Mouse (Mus musculus) WW6 (cell line): ENCODE data around the gene Gtf2f1.
"Not testable (repeated sequence)": the region's sequence is repeated elsewhere in the genome, so short reads cannot be mapped to it uniquely, and the experiment has no call there.

Source experiments
- DNase-seq: peaks from one replicate; pipeline ENCODE4 v3.0.0-alpha.2; 2013; ENCODE audit warnings: low read depth, low spot score

Gtf2f1 gene

GRCm38 (mm10) chr17:57011236-57012141 is at the start of gene Gtf2f1, which contains the start of gene Gm17949:
TSS of gene Gtf2f1 (minus strand) at chr17:57011288.
TSS of gene Gm17949 (plus strand) at chr17:57011469.
- DNase-seq: peak; percentile 98

GRCm38 (mm10) chr17:57060231-57060801 is 49.2 kb upstream of the Gtf2f1 start:
- peak; percentile 94 for DNase-seq

- no peak for DNase-seq
Observed at GRCm38 (mm10) chr17:57059486-57059977, 48.4 kb upstream of the Gtf2f1 start, which contains the start of gene Slc25a23. TSS of gene Slc25a23 (minus strand) at chr17:57059863.

DNA sequence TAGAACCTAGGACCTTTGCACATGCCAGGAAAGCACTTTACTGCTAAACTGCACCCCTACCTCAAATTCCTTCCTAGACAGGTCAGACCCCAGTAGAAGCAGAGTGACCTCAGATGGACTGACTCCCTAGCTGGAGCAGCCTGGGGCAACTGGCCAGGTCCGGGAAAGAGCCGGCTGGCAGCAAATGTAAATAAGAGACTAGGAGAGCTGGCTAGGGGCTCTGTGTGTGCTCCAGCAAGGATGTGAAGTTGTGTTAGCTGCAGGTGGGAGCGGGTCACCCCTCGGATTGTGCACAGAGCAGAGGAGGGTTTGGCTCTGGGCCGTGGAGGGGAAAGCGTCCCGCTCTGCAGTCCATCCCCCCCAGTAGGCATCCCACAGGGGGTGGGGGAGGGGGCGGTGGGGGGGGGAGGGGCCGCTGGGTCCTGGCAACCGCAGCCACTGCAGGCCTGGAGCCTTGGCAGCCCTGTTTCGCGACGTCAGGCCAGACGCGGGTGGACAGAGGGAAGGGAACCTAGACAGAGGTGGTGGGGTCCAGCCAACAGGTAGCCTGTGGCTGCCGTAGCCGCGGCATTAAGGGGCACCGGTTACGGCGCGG is 47.9 kb upstream of the Gtf2f1 start, which contains the start of gene Crb3:
Gene Crb3 (plus strand): TSS at position 215 of the 595 bp plus-strand sequence.
- DNase-seq: no peak

GRCm38 (mm10) chr17:57056246-57056645 is 45.2 kb upstream of the Gtf2f1 start:
- no peak for DNase-seq

DNA sequence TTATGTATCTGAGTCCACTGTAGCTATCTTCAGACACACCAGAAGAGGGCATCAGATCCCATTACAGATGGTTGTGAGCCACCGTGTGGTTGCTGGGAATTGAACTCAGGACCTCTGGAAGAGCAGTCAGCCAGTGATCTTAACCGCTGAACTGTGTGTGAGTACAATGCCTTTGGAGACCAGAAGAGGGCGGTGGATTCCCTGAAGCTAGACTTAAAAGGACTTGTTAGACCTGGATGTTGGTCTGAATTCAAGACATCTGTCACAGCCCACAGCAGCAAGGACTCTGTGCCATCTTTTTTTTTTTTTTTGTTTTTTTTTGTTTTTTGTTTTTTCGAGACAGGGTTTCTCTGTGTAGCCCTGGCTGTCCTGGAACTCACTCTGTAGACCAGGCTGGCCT is 40.6 kb upstream of the Gtf2f1 start:
- not testable (repeated sequence) for DNase-seq

GRCm38 (mm10) chr17:57048816-57049215 is 37.7 kb upstream of the Gtf2f1 start:
- no peak for DNase-seq

DNA sequence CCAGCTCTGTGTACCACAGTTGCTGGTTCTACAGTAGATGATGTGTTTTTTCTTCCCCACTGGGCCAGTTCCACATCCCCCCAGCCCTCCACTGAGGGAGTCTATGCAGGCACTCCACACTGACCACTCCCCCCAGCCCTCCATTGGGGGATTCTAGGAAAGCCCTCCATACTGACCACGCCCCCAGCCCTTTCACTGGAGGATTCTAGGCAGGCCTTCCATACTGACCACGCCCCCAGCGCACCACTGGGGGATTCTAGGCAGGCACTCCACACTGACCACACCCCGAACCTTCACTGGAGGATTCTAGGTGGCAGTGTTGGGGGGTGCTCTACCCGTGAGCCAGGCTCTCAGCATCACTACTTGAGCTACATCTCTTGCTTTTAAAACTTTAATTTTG is 36.3 kb upstream of the Gtf2f1 start:
- DNase-seq: peak; percentile 87

GRCm38 (mm10) chr17:57041554-57041953 is 30.5 kb upstream of the Gtf2f1 start, which contains the start of gene Slc25a41:
TSS of gene Slc25a41 (minus strand) at chr17:57041654.
- DNase-seq: no peak

- peak; percentile 45 for DNase-seq
Observed at GRCm38 (mm10) chr17:57038978-57039377, 27.9 kb upstream of the Gtf2f1 start.

- DNase-seq: no peak
Observed at GRCm38 (mm10) chr17:57032854-57033253, 21.8 kb upstream of the Gtf2f1 start.

GRCm38 (mm10) chr17:57031661-57032420 is 20.8 kb upstream of the Gtf2f1 start:
- peak; percentile 100 for DNase-seq

GRCm38 (mm10) chr17:57030931-57031660 is 20.0 kb upstream of the Gtf2f1 start, which contains the start of gene Khsrp:
TSS of gene Khsrp (minus strand) at chr17:57031522.
- DNase-seq: no peak

DNA sequence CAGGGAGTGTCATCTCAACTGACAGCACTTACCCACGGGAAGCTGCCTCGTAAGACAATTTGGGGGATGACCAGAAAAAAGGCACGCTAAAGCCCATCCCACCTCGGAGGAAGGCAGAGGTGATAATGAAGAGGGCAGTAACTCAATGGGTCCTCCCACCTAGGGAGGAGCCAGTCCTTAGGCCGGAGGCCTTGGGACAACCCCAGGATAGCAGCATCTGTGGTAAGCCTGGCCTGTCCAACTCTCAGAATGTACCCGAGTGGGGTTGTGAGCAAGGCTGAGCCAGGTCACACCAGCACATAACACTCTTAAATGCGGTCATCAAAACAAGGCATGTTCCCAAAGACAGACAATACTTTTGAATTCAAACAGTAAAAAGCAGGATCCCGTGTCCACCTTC is 18.6 kb upstream of the Gtf2f1 start:
- DNase-seq: no peak

GRCm38 (mm10) chr17:57027471-57027870 is 16.4 kb upstream of the Gtf2f1 start:
- DNase-seq: no peak

DNA sequence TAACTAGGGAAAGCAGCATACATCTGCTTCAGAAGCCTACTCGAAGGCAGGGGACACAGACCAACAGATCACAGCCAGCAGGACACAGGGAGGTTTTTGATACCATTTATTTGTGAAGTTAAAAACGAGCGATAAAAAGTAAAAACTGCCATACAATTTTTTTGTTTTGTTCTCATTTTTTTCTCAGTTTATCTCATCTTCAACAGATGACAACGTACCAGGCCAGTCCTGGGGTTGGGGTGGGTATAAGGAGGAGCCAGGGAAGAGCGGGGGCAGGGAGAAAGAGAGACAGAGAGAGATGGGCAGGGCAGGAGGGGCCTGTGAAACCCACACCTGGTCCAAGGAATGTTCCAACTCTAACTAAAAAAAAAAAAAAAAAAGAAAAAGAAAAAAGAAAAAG is 9.9 kb upstream of the Gtf2f1 start:
- no peak for DNase-seq

DNA sequence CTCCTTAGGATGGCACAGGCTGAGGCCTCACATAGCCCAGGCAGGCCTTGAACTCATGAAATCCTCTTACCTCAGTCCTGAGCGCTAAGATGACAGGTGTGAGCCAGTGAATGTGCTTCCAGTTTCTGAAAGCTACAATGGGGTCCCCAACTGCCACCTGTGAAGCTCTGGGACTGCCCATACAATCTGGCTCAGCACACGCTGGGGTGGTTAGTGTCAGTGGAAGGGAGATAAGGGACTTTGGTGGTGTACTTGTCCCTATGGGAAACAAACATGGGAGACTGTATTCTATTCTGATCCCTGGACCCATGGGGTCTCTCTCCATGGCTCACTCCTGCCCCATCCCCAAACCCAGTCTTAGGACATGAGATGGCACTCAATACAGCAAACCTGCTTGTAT is 8.6 kb upstream of the Gtf2f1 start:
- DNase-seq: no peak

DNA sequence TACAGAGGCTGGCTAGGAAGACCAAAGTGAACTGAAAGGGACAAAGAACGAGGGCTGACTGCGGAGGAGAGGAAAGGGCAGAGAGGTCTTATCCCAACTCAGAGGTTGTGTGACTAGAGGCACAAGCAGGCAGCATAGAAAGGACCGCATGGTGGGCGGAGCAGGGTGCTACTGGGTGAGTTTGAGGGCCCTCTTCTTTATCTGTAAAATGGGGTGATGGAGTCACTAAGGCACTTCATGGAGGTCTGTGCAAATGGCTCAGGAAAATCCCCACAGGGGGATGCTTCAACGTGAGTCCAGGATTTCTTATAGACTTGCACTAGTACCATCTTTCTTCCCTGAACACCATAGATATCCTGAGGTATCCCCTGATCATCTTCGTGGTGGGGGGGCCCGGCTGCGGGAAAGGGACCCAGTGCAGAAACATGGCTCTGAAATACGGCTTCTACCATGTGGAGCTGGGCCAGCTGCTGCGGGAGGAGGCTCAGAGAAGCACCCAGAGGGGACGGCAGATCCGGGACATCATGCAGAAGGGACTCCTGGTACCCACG is 1.2 kb upstream of the Gtf2f1 start:
- DNase-seq: no peak

DNA sequence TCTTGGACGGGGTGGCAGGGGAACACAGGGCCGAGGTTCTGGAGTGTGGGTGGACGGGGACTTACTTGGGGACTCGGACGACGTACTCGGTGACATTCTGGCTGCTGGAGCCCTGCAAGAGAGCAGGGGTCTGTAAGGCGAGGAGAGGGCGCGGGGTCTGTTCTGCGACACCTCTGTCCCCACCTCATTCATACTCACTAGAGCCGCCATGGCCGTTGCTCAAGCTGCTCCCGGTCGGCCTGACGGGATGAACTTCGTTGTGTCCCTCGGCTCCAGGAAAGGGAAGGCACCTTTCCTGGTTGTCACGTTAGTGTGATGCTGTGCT is 215 bp downstream of the Gtf2f1 start:
- DNase-seq: no peak

DNA sequence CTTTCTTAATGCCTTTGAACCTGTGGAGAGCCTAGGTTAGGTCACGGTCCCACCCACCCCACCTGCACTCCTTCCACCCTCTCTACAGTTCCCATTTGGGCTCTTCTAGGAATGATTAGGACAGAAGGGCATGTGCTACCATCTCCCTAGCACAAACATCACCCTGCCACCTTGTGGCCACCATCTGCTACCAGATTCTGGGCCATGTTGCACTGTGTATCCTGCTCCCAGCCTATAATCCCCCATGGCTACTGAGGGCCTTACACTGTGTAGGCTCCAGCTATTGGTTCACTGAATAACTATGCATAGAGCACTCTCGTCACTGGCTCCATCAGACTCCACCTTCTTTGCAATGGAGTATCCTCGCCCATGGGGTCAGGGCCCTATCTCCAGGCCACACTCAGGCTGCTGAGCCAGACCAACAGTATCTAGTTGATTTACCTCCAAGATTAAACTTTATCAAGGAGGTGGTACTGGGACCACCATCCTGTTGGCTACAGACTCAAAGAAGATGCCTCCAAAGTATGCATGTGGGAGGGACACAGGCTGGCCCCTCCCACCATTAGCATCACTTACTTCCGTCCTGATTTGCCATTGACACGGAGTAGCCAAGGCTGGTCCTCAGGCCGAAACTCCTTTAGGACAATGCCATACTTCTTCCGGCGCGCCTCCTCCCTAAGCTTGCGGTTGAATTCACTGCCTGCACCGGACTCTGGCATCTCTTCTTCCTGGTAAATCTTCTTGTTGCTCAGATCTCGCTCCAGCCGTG is 3.8 kb downstream of the Gtf2f1 start:
- no peak for DNase-seq
